Mouse (Mus musculus): Measurements from ENCODE around the gene Zfp324.
A peak's percentile ranks its signal among the peaks of the same experiment; 100 is the strongest.

Gene Zfp324

GRCm38 (mm10) chr7:13010005-13010908 lies 44.6 kb downstream of the Zfp324 start, which contains the start of gene Zbtb45:
Zbtb45 (minus strand) TSS chr7:13010034.
- DNase-seq: no peak

DNA sequence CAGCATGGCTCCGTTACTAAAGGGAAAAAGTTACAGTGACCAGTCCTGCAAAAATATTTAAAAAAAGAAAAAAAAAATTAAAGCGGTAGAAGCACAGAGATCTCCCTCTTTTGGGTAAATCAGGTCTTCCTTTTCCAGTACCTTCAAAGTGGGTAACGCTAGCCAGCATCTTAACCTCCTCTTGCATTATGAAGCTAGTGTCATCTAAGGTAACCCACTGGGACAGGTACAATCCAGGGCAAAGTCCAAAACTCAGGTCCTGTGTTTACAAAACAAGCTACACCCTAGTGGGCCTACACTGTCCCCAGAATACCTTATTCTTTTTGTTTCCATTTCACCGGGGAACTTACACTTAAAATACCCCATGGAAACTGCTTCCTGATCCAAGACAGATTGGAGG lies 48.0 kb downstream of the Zfp324 start:
- DNase-seq: no peak

- no peak for DNase-seq
Observed at GRCm38 (mm10) chr7:13014275-13014839, 48.7 kb downstream of the Zfp324 start.

GRCm38 (mm10) chr7:13015217-13015616 lies 49.6 kb downstream of the Zfp324 start:
- DNase-seq: no peak

DNA sequence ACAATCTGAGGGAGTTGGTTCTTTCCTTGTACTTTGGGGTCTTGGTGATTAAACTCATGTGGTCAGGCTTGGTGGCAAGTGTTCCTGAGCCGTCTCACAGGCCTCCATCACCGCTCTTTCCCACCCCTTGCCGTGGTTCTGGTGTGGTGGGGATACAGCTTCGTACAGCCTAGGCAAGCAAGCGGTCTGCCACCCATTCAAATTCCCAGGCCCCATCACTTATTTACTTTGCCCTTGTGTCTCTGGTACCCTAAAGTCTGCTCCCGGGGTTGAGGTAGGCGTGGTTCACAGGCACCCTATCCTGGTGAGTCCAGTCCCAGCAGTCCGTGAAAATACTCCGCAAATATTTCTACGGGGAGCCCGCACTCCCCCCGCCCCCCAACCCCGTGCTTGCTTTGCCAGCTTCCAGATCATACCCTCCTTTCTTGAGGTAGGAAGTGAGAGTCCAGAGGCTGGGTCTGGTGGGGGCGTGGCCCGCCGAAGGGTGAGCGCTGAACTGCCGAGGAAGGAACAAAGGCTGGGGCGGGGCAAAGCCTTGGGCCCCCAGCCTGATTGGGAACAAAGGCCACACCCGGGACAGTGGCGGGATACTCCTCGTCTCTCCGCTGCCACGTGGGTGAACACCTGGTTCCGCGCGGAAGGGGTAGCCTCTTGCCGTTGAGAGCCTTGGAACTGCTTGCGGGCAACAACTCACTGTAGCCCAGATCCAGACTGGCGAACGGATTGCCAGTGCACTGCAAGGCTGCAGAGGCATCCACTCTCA lies 57.3 kb downstream of the Zfp324 start:
- DNase-seq: peak; percentile 55

Measured in right cerebral cortex, postnatal 4 days (tissue).